Mouse (Mus musculus) thymus, adult 18-20 months (tissue): ENCODE measurements around the gene Plekhh3.
A peak's percentile ranks its signal among the peaks of the same experiment; 100 is the strongest.
"Not testable (repeated sequence)": the region's sequence is repeated elsewhere in the genome, so short reads cannot be mapped to it uniquely, and the experiment has no call there.

Experiments
- DNase-seq, 2 experiments: peaks; one replicate each; pipeline ENCODE4 v3.0.0; 2022; ENCODE audit warnings: mixed read lengths in 2 of 2

Plekhh3 gene

GRCm38 (mm10) chr11:101170354-101170810, 769 bp downstream of the Plekhh3 start, which contains the start of gene Cntnap1:
Cntnap1 (plus strand) TSS chr11:101170523.
- DNase-seq: no peak

GRCm38 (mm10) chr11:101169301-101170107, 1.6 kb downstream of the Plekhh3 start:
- no peak for DNase-seq

GRCm38 (mm10) chr11:101168301-101168980, 2.7 kb downstream of the Plekhh3 start:
- no peak for DNase-seq

GRCm38 (mm10) chr11:101167963-101168300, 3.2 kb downstream of the Plekhh3 start:
- DNase-seq: no peak

- no peak for DNase-seq
Observed at GRCm38 (mm10) chr11:101167211-101167962, 3.8 kb downstream of the Plekhh3 start.

GRCm38 (mm10) chr11:101166357-101166756, 4.8 kb downstream of the Plekhh3 start:
- no peak for DNase-seq

GRCm38 (mm10) chr11:101164677-101165580, 6.2 kb downstream of the Plekhh3 start:
- no peak for DNase-seq

- DNase-seq: no peak
Observed at GRCm38 (mm10) chr11:101164351-101164665, 6.8 kb downstream of the Plekhh3 start.

- DNase-seq: no peak
Observed at GRCm38 (mm10) chr11:101163476-101164350, 7.4 kb downstream of the Plekhh3 start.

GRCm38 (mm10) chr11:101162772-101163171, 8.4 kb downstream of the Plekhh3 start:
- no peak for DNase-seq

- DNase-seq: no peak
Observed at GRCm38 (mm10) chr11:101162301-101162700, 8.8 kb downstream of the Plekhh3 start.

- DNase-seq: no peak
Observed at GRCm38 (mm10) chr11:101161551-101161950, 9.6 kb downstream of the Plekhh3 start.

GRCm38 (mm10) chr11:101160981-101161505, 10.1 kb downstream of the Plekhh3 start:
- not testable (repeated sequence) for DNase-seq

GRCm38 (mm10) chr11:101160151-101160550, 11.0 kb downstream of the Plekhh3 start:
- not testable (repeated sequence) for DNase-seq

GRCm38 (mm10) chr11:101155728-101156371, 15.3 kb downstream of the Plekhh3 start, which contains the start of gene Tubg2:
Tubg2 (plus strand) TSS chr11:101155907.
- peak; percentile 42 to 60 for DNase-seq

- DNase-seq: no peak
Observed at GRCm38 (mm10) chr11:101155151-101155550, 16.0 kb downstream of the Plekhh3 start.

- DNase-seq: no peak
Observed at GRCm38 (mm10) chr11:101154648-101155047, 16.5 kb downstream of the Plekhh3 start.

GRCm38 (mm10) chr11:101152825-101153224, 18.3 kb downstream of the Plekhh3 start:
- DNase-seq: no peak

GRCm38 (mm10) chr11:101151063-101151462, 20.1 kb downstream of the Plekhh3 start:
- no peak for DNase-seq
